Mouse (Mus musculus) lung, postnatal 0 days (tissue): ENCODE data around the gene Ccnl1.

ENCODE experiments used
- CTCF ChIP-seq: IDR thresholded peaks from 2 replicates; pipeline ENCODE4 v1.5.1; 2016; ENCODE audit warnings: antibody characterized with exemption, mild to moderate bottlenecking
- EP300 ChIP-seq: IDR thresholded peaks from 2 replicates; pipeline ENCODE4 v1.6.1; 2016; ENCODE audit warnings: antibody characterized with exemption, mild to moderate bottlenecking, control low read depth

DNA sequence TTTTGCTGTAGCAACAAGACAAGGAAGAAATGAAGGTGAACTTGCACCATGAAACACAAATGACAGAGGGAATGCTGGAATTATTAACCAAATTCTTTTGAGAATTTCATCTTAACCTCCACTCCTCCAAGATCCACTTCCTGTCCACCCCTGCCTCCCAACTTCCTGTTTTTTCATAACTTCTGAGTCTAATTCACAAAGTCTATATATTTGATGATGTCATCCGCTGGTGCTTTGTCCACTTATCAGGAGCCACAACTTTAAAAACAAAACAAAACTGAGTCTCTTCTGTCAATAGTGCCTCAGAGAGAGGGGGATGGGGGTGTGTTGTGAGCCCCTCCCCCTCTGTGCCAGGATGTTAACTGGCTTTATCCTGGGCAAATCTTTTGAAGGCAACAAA is 17.0 kb downstream of the Ccnl1 start:
- TF ChIP-seq CTCF (no peak), EP300 (no peak)
